Mouse (Mus musculus): ENCODE results near the gene Ell. TPM values are rescaled to one million over a fixed set of nuclear protein-coding genes. Genes with fewer than 3 reads are reported as not detected.

Ell gene
- 25.2 and 37.0 TPM in 2 replicates for polyA plus RNA-seq (2012; rRNA removed; ENCODE audit: low replicate concordance)

GRCm38 (mm10) chr8:70539077-70539813, at the start of gene Ell:
TSS of gene Ell (plus strand) at chr8:70539457.

GRCm38 (mm10) chr8:70492664-70493640, 46.3 kb upstream of the Ell start, which contains the start of gene Crlf1:
TSS of gene Crlf1 (plus strand) at chr8:70493158.

GRCm38 (mm10) chr8:70506328-70507026, 32.8 kb upstream of the Ell start, which contains the start of gene Rex1bd:
TSS of gene Rex1bd (minus strand) at chr8:70506752.

GRCm38 (mm10) chr8:70510228-70510915, 28.9 kb upstream of the Ell start, which contains the start of gene Uba52:
TSS of gene Uba52 (minus strand) at chr8:70510801.

GRCm38 (mm10) chr8:70527512-70528181, 11.6 kb upstream of the Ell start, which contains the start of the genes Fkbp8 and Kxd1:
TSS of gene Fkbp8 (plus strand) at chr8:70527724.
TSS of gene Kxd1 (minus strand) at chr8:70527956.

GRCm38 (mm10) chr8:70593961-70594609, 54.8 kb downstream of the Ell start, which contains the start of gene Isyna1:
TSS of gene Isyna1 (plus strand) at chr8:70594373.

GRCm38 (mm10) chr8:70608749-70609367, 69.6 kb downstream of the Ell start, which contains the start of gene Ssbp4:
TSS of gene Ssbp4 (minus strand) at chr8:70608872.

GRCm38 (mm10) chr8:70615894-70616293, 76.6 kb downstream of the Ell start, which contains the start of gene Lrrc25:
TSS of gene Lrrc25 (plus strand) at chr8:70616155.

GRCm38 (mm10) chr8:70632346-70632892, 93.2 kb downstream of the Ell start, which contains the start of gene Gdf15:
TSS of gene Gdf15 (minus strand) at chr8:70632456.

Other genes with a start within 250 kb of the Ell start
- gene Ddx49, start 237.0 kb upstream of the Ell start, polyA plus RNA-seq (2012; rRNA removed; ENCODE audit: low replicate concordance): 54.8 and 59.0 TPM in 2 replicates
- 554 and 704 TPM in 2 replicates for gene Cope, start 236.9 kb upstream of the Ell start, polyA plus RNA-seq (2012; rRNA removed; ENCODE audit: low replicate concordance)
- 0.33 and 1.1 TPM in 2 replicates for gene Cers1, start 223.7 kb upstream of the Ell start, polyA plus RNA-seq (2012; rRNA removed; ENCODE audit: low replicate concordance)
- gene Gdf1, start 209.6 kb upstream of the Ell start, polyA plus RNA-seq (2012; rRNA removed; ENCODE audit: low replicate concordance): 0.98 and 0.99 TPM in 2 replicates
- 32.7 and 38.5 TPM in 2 replicates for gene Upf1, start 186.2 kb upstream of the Ell start, polyA plus RNA-seq (2012; rRNA removed; ENCODE audit: low replicate concordance)
- 0.12 and 0.51 TPM in 2 replicates for gene Comp, start 165.9 kb upstream of the Ell start, polyA plus RNA-seq (2012; rRNA removed; ENCODE audit: low replicate concordance)
- gene Crtc1, start 99.9 kb upstream of the Ell start, polyA plus RNA-seq (2012; rRNA removed; ENCODE audit: low replicate concordance): 12.2 and 17.8 TPM in 2 replicates
- gene Klhl26, start 62.5 kb upstream of the Ell start, polyA plus RNA-seq (2012; rRNA removed; ENCODE audit: low replicate concordance): 22.5 and 31.2 TPM in 2 replicates
- gene Tmem59l, start 52.1 kb upstream of the Ell start, polyA plus RNA-seq (2012; rRNA removed; ENCODE audit: low replicate concordance): 2.5 TPM in 2 replicates
- gene Crlf1, start 46.3 kb upstream of the Ell start, polyA plus RNA-seq (2012; rRNA removed; ENCODE audit: low replicate concordance): 2.7 and 9.8 TPM in 2 replicates
- 137 and 190 TPM in 2 replicates for gene Rex1bd, start 32.7 kb upstream of the Ell start, polyA plus RNA-seq (2012; rRNA removed; ENCODE audit: low replicate concordance)
- gene Uba52, start 28.7 kb upstream of the Ell start, polyA plus RNA-seq (2012; rRNA removed; ENCODE audit: low replicate concordance): 1,130 and 1,246 TPM in 2 replicates
- gene Fkbp8, start 11.7 kb upstream of the Ell start, polyA plus RNA-seq (2012; rRNA removed; ENCODE audit: low replicate concordance): 325 and 545 TPM in 2 replicates
- gene Kxd1, start 11.5 kb upstream of the Ell start, polyA plus RNA-seq (2012; rRNA removed; ENCODE audit: low replicate concordance): 64.0 and 85.0 TPM in 2 replicates
- gene Isyna1, start 54.9 kb downstream of the Ell start, polyA plus RNA-seq (2012; rRNA removed; ENCODE audit: low replicate concordance): 89.0 and 112 TPM in 2 replicates
- 192 and 205 TPM in 2 replicates for gene Ssbp4, start 69.4 kb downstream of the Ell start, polyA plus RNA-seq (2012; rRNA removed; ENCODE audit: low replicate concordance)
- 5.9 and 12.7 TPM in 2 replicates for gene Lrrc25, start 76.7 kb downstream of the Ell start, polyA plus RNA-seq (2012; rRNA removed; ENCODE audit: low replicate concordance)
- 7.2 and 7.6 TPM in 2 replicates for gene Gdf15, start 93.0 kb downstream of the Ell start, polyA plus RNA-seq (2012; rRNA removed; ENCODE audit: low replicate concordance)
- 53.9 and 98.0 TPM in 2 replicates for gene Pgpep1, start 120.9 kb downstream of the Ell start, polyA plus RNA-seq (2012; rRNA removed; ENCODE audit: low replicate concordance)
- gene Lsm4, start 133.8 kb downstream of the Ell start, polyA plus RNA-seq (2012; rRNA removed; ENCODE audit: low replicate concordance): 82.4 and 136 TPM in 2 replicates
- gene Jund, start 159.5 kb downstream of the Ell start, polyA plus RNA-seq (2012; rRNA removed; ENCODE audit: low replicate concordance): 654 and 1,953 TPM in 2 replicates
- gene Iqcn, start 164.0 kb downstream of the Ell start, polyA plus RNA-seq (2012; rRNA removed; ENCODE audit: low replicate concordance): 0.01 and 0.06 TPM in 2 replicates
- gene Gm3336, start 179.1 kb downstream of the Ell start, polyA plus RNA-seq (2012; rRNA removed; ENCODE audit: low replicate concordance): 39.9 and 50.2 TPM in 2 replicates
- gene Pde4c, start 184.3 kb downstream of the Ell start, polyA plus RNA-seq (2012; rRNA removed; ENCODE audit: low replicate concordance): 5.2 and 15.1 TPM in 2 replicates
- 30.3 and 33.5 TPM in 2 replicates for gene Rab3a, start 215.2 kb downstream of the Ell start, polyA plus RNA-seq (2012; rRNA removed; ENCODE audit: low replicate concordance)
- 107 and 299 TPM in 2 replicates for gene Mpv17l2, start 221.5 kb downstream of the Ell start, polyA plus RNA-seq (2012; rRNA removed; ENCODE audit: low replicate concordance)
- gene Pik3r2, start 237.3 kb downstream of the Ell start, polyA plus RNA-seq (2012; rRNA removed; ENCODE audit: low replicate concordance): 233 and 412 TPM in 2 replicates